Mouse (Mus musculus): Measurements from ENCODE around the gene Ptprj.
"Not testable (repeated sequence)": the region's sequence is repeated elsewhere in the genome, so short reads cannot be mapped to it uniquely, and the experiment has no call there.

The Ptprj gene

GRCm38 (mm10) chr2:90577451-90578279 lies 2.8 kb downstream of the Ptprj start:
- DNase-seq (ENCODE audit: low spot score) = no peak

- DNase-seq (ENCODE audit: low spot score) = no peak
Measured at GRCm38 (mm10) chr2:90576936-90577335, 3.5 kb downstream of the Ptprj start.

GRCm38 (mm10) chr2:90576411-90576810 lies 4.0 kb downstream of the Ptprj start:
- DNase-seq (ENCODE audit: low spot score) = no peak

GRCm38 (mm10) chr2:90575713-90576112 lies 4.7 kb downstream of the Ptprj start:
- DNase-seq (ENCODE audit: low spot score) = no peak

GRCm38 (mm10) chr2:90575116-90575515 lies 5.3 kb downstream of the Ptprj start:
- no peak for DNase-seq (ENCODE audit: low spot score)

DNA sequence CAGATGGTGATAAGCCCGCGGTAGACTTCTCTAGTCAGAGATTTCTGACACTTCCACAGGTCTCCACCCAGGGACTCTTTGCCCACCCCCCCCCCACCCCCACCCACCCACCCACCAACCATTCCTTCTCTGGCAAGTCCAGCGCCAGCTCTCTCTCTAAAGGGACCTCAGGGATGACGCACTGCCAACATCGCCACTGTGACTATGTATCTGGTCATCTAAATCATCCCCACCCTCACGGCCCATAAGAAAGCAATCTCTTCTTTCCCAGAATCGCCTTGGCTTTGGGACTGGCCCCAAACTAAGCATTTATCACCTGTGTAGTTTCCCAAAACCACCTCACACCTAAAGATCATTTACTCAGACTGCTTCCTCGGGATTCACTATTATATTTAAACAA lies 5.9 kb downstream of the Ptprj start:
- no peak for DNase-seq (ENCODE audit: low spot score)

GRCm38 (mm10) chr2:90573640-90574526 lies 6.6 kb downstream of the Ptprj start:
- no peak for DNase-seq (ENCODE audit: low spot score)

DNA sequence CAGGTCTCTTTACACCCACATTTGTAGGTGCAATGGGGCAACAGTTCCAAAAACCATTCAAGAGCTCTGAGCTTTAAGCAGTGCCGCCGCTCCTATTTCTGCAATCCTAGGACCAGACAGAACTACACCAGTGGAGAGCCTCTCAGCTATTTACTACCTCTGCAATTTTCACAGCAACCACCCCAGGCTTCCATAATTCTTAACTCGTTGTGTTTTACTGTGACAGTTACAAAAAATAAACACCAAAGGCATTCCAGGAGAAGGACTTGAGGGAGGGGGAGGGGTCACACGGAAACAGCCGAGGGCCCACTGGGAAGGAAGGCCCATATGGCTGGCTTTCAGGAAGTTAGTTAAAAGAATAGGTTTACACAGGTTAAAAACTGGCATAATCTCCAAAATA lies 8.3 kb downstream of the Ptprj start:
- DNase-seq (ENCODE audit: low spot score) = no peak

DNA sequence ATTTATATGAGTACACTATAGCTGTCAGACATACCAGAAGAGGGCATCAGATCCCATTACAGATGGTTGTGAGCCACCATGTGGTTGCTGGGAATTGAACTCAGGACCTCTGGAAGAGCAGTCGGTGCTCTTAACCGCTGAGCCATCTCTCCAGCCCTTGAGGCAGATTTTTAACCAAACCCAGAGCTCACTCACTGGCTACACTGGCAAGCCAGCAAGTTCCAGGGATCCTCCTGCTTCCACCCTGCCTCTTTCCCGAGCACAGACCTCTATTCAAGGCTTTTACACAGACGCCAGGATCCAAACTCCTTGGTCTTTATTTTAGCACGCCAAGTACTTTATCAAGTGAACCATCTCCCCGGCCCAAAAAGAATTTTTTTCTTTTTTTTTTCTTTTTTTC lies 9.0 kb downstream of the Ptprj start:
- DNase-seq (ENCODE audit: low spot score) = not testable (repeated sequence)

DNA sequence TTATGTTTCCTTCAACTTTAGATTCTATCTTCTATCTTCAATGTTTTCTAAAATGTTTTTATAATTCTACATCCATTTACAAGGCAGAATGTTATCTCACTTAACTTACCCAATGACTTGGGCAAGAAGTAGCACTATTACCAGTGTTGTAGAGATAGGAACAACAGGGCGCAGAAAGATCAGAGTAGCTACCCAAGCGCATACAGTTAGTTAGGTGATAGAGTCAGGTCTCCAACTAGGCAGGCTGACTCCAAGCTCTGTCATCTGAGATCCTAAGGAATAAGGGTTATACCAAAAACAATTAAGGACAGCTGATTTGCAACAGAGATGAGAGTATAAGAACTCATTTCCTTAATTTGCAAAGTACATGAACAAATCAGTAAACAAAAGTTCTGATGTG lies 9.6 kb downstream of the Ptprj start:
- DNase-seq (ENCODE audit: low spot score) = no peak

DNA sequence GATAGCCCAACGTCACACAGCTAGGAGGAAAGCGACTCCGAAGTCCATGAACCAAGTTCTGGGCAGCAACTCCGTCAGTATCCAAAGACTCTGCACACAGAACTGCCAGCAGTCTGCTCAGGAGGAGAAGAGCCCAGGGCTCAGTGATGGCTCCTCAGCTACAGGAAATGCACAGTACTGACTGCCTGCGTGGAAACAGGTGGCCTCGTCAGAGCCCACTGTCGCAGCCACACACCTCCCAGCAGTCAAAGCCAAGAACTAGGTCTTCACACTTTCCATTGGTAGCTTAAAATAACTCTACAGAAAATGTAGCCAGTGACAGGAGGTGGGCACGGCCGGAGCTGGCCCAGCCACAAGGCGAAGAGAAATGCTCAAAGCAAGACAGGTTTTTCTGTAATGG lies 10.2 kb downstream of the Ptprj start:
- DNase-seq (ENCODE audit: low spot score) = no peak

GRCm38 (mm10) chr2:90568961-90569481 lies 11.4 kb downstream of the Ptprj start:
- no peak for DNase-seq (ENCODE audit: low spot score)

GRCm38 (mm10) chr2:90568091-90568490 lies 12.4 kb downstream of the Ptprj start:
- no peak for DNase-seq (ENCODE audit: low spot score)

DNA sequence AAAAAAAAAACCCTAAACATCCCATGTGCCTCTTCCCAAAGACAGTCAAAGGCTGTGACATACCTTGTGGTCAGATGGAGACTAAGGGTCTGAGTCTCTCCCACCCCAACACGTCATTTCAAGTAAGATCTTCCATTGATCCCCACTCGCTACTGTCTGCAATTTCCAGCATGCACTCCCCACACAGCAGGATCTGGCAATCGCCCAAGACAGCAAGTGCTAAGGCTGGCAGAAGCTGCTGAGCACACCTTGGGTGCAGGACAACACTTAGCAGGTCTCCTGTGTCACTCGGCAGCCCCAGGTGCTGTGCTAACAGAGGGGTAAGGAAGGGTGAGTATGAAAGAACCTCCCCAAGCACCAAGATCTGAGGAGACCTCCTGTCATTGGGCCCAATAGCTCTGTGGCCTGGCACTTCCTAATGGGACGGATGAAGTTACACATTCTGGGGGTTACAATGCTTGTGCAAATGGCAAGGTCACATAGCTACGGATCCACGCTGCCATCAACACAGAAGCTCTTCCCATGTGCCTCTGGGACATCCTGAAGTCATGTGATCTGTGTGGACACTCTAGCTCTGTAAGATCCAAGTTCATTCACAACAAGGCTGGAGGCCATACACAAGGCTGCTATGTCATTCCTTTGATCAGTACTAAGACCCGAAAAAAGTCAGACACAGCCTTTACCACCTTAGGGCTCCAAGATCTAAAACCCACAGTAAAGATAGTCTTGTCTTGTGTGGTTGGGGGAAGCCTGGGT lies 13.5 kb downstream of the Ptprj start:
- peak; percentile 21 for DNase-seq (ENCODE audit: low spot score)

- DNase-seq (ENCODE audit: low spot score) = no peak
Measured at GRCm38 (mm10) chr2:90566046-90566445, 14.4 kb downstream of the Ptprj start.

- no peak for DNase-seq (ENCODE audit: low spot score)
Measured at GRCm38 (mm10) chr2:90565192-90565929, 15.1 kb downstream of the Ptprj start.

DNA sequence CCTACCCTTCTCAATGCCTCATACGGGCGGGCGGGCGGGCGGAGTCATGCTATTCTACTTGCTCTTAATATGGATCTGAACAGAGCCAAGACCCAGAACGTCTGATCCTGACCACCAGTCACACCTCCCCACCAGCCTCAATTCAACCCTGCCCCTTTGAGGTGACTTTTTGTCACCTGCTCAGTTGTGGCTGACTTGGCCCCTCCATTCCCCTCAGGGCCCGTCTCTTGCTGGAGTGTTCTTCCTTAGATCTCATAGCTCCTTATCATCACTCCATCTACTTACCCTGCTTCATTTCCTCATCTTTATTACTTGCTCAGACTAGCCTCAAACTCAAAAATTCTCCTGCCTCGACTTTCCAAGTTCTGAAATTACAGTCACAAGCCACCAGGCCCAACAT lies 15.9 kb downstream of the Ptprj start:
- no peak for DNase-seq (ENCODE audit: low spot score)

DNA sequence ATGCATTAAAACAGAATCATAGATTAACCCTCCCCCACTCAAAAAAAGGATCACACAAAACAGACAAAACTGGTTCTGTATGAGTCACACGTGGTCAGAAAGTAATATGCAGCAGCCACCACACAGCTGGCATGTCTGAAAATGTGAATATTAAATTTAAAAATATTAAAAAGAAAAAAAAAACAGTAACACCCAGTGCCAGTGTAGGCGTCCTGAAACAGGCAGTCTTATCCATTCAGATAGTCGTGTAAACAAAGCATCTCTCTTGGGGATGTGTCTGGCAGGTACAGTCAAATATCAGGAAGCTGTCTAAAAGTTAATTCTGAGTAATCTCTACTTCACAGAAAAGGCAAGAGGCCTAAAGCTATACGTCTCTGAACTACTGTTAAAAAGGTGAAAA lies 17.3 kb downstream of the Ptprj start:
- DNase-seq (ENCODE audit: low spot score) = no peak

- no peak for DNase-seq (ENCODE audit: low spot score)
Measured at GRCm38 (mm10) chr2:90562126-90562670, 18.2 kb downstream of the Ptprj start.

GRCm38 (mm10) chr2:90560197-90560843 lies 20.1 kb downstream of the Ptprj start:
- DNase-seq (ENCODE audit: low spot score) = no peak

All from ovary, postnatal 14 days (tissue).